Mouse (Mus musculus): ENCODE results near the gene Dpyd. TPM values are rescaled to one million over a fixed set of nuclear protein-coding genes. Genes with fewer than 3 reads are reported as not detected.
A peak's percentile ranks its signal among the peaks of the same experiment; 100 is the strongest.

Dpyd gene
- polyA plus RNA-seq (2015; fragmentation: Nextera tagmentation; extraction: Ambion mirVana) = 3.7 and 4.9 TPM in 2 replicates

DNA sequence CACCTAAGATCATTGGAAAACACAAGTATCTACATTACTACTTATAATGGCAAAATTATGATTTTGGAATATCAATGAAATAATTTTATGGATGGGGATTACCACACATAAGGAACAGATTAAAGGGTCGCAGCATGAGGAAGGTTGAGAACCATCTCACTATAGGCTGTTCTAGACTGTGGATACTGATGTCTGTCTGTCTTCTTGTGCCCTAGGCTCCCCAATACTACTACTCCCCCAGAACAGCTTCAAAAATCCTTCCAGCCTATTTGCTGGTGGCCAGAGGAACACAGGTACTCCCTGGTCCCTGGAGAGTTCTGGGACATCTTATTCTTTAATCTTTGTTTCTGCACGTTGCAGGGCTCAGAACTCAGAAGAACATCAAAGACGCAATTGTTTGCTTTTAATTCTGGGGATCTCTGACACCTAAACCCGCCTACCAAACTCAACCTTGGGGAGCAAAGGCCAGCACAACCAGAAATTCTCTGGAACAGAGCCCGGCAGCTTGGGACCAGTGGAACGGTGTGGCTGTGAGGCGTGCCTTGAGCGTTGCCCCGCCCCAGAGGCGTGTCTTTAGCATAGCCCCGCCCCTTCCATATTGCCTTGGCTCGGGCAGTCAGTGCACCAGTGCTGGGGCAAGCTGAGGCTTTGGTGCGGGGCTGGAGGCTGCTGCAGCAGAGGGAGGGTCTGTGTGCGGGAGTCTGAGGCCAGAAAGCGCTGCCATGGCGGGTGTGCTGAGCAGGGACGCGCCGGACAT lies at the start of gene Dpyd:
Gene Dpyd (plus strand): TSS at position 576 of the 757 bp plus-strand sequence.
- peak; percentile 100 for ATAC-seq (ENCODE audit: low FRiP score, low TSS enrichment)
- Histone ChIP-seq H3K9ac (replicated peaks; ENCODE audit: low read length) (peak within 1 kb of the TSS; percentile 68), H3K27me3 (ENCODE audit: insufficient read depth, low read length) (no peaks in the 10 kb centered on the region), H3K9me3 (ENCODE audit: low read length) (no peaks in the 10 kb centered on the region), H3K4me1 (ENCODE audit: insufficient read depth, low read length) (0 out of 2 replicates have a peak, but pooled peaks cover 4% of the 10 kb centered on the region), H3K4me3 (ENCODE audit: low read length) (peak within 1 kb of the TSS; percentile 75), H3K36me3 (ENCODE audit: insufficient read depth, low read length) (no peaks in the 10 kb centered on the region), H3K27ac (ENCODE audit: low read length) (no peak within 1 kb of the TSS), H3K4me2 (replicated peaks; ENCODE audit: low read depth, low read length) (peak within 1 kb of the TSS; percentile 76)
- WGBS = 7% methylated on average over 19 of the region's 19 CpGs

DNA sequence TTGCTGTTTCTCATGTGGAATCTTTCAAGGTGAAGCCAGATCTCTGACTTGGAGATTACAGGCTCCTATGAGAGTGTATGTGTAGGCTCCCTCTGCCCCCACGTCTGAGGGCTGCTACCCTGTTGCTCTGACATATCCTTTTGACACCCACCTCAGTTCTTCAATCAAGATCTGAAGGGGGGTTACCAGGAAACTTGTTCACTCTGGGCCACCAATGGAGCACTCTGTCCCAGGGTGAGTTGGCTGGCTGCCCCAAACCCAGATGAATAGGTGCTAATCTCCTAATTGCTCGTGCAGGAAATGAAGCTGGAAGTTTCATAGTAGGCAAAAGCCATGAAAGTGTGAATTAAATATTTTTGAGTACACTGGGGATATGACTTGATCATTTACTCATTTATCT lies 24.3 kb upstream of the Dpyd start:
- 48% methylated on average over 2 of the region's 2 CpGs for WGBS
- no peak for ATAC-seq (ENCODE audit: low FRiP score, low TSS enrichment)
- Histone ChIP-seq H3K4me2 (replicated peaks; ENCODE audit: low read depth, low read length) (no peak overlapping the region), H3K27ac (ENCODE audit: low read length) (no peak overlapping the region), H3K9ac (replicated peaks; ENCODE audit: low read length) (no peak overlapping the region), H3K4me3 (ENCODE audit: low read length) (no peak overlapping the region), H3K9me3 (ENCODE audit: low read length) (no peaks in the 10 kb centered on the region), H3K4me1 (ENCODE audit: insufficient read depth, low read length) (no peaks in the 10 kb centered on the region), H3K27me3 (ENCODE audit: insufficient read depth, low read length) (no peaks in the 10 kb centered on the region), H3K36me3 (ENCODE audit: insufficient read depth, low read length) (no peaks in the 10 kb centered on the region)

DNA sequence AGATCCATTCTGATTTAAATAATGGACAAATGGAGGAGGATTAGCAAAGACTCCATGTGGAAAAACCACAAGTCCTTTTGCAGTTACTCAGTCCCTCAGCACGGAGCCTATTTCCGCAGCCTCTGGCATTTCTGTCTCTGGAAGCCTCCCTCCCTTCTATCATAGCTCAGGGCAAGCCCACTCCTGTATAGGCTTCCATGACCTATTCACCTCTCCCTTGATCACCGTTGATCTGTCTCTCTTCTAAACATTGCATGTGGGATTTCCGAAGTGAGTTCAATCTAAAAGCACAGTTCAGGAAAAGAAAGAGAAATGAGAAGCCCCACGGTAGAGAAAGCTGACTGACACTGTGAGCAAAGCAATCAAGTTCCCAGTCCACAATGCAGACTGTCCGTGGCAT lies 20.2 kb upstream of the Dpyd start:
- Histone ChIP-seq H3K4me3 (ENCODE audit: low read length) (no peak overlapping the region), H3K27me3 (ENCODE audit: insufficient read depth, low read length) (no peaks in the 10 kb centered on the region), H3K27ac (ENCODE audit: low read length) (no peak overlapping the region), H3K9me3 (ENCODE audit: low read length) (no peaks in the 10 kb centered on the region), H3K4me1 (ENCODE audit: insufficient read depth, low read length) (no peaks in the 10 kb centered on the region), H3K36me3 (ENCODE audit: insufficient read depth, low read length) (no peaks in the 10 kb centered on the region), H3K4me2 (replicated peaks; ENCODE audit: low read depth, low read length) (no peak overlapping the region), H3K9ac (replicated peaks; ENCODE audit: low read length) (no peak overlapping the region)
- ATAC-seq (ENCODE audit: low FRiP score, low TSS enrichment) = no peak
- WGBS = 55% methylated on average over 6 of the region's 6 CpGs

DNA sequence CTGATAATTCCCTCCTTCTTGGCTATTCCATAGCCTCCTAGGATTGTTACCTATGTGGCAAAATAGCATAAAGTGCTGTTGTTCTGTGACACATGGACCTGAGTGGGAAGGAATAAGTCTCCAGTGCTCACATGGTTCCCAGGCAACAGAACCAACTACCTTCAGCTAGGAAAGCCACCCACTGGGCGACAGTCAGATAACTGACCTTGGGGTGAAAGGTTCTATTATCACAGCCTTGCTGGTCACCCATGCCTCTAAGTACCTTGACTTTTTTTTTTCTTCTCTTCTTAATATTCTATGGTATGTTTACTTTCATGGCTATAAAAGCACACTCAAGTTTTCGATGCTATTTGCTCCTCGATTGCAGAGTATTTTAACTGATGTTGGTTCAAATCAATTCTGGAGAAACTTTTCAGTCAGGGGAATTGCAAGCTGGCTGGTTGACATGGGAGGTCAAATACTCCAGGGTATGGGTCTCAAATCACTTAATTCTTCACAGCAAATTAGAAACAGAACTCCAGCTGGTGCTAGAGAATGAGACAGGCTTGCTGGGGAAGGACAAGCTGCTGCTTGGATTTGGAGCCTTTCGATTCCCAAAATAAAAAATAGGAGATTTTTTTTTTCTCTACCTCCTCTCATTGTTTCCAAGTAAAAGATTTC lies 14.2 kb upstream of the Dpyd start:
- H3K27me3 ChIP-seq (ENCODE audit: insufficient read depth, low read length) = no peaks in the 10 kb centered on the region
- no peaks in the 10 kb centered on the region for H3K9me3 ChIP-seq (ENCODE audit: low read length)
- no peak for ATAC-seq (ENCODE audit: low FRiP score, low TSS enrichment)
- no peaks in the 10 kb centered on the region for H3K36me3 ChIP-seq (ENCODE audit: insufficient read depth, low read length)
- H3K4me2 ChIP-seq (replicated peaks; ENCODE audit: low read depth, low read length) = no peak overlapping the region
- WGBS = 52% methylated on average over 4 of the region's 4 CpGs
- H3K27ac ChIP-seq (ENCODE audit: low read length) = no peak overlapping the region
- no peaks in the 10 kb centered on the region for H3K4me1 ChIP-seq (ENCODE audit: insufficient read depth, low read length)
- no peak overlapping the region for H3K4me3 ChIP-seq (ENCODE audit: low read length)
- H3K9ac ChIP-seq (replicated peaks; ENCODE audit: low read length) = no peak overlapping the region

DNA sequence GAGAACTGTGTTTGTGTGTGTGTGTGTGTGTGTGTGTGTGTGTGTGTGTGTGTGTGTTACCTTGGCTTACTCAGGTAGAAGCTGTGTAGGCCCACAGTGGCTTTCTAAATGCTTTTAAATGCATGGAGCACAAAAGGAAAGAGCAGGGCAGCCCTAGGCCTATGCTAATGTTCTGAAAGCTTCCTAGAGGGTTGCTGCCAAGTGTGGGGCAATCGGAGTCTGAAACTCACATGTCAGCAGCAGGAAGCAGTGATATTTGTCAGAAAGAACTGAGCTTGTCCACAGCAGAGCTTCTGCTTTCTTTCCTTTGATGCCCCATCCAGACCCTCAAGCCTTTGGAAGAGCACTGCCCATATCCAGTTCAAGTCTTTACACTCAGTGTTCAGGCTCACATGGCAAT lies 4.3 kb upstream of the Dpyd start:
- H3K9me3 ChIP-seq (ENCODE audit: low read length) = no peaks in the 10 kb centered on the region
- ATAC-seq (ENCODE audit: low FRiP score, low TSS enrichment) = no peak
- WGBS = 78% methylated on average over 1 of the region's 1 CpGs

DNA sequence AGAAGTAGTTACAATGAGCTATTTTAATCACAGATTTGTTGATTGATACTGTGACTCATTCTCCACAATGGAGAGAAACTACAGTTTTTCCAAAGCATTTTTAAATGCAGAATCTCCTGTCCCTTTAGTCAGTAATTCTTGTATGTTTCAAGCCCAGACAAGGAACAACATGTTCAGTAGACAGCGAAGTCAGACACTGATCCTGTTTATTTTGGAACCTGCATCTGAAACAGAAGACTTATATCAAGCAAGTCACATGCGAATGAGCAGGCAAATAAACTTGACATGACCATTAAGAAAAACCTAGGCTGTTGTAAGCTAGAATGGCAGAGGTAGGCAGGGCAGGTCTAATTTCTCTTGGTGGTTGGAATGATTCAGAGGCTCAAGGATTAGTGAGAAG lies 2.0 kb upstream of the Dpyd start:
- no peak for ATAC-seq (ENCODE audit: low FRiP score, low TSS enrichment)
- no peak overlapping the region for H3K27ac ChIP-seq (ENCODE audit: low read length)
- no peak overlapping the region for H3K4me2 ChIP-seq (replicated peaks; ENCODE audit: low read depth, low read length)
- H3K27me3 ChIP-seq (ENCODE audit: insufficient read depth, low read length) = no peaks in the 10 kb centered on the region
- no peak overlapping the region for H3K4me3 ChIP-seq (ENCODE audit: low read length)
- 0 out of 2 replicates have a peak, but pooled peaks cover 4% of the 10 kb centered on the region for H3K4me1 ChIP-seq (ENCODE audit: insufficient read depth, low read length)
- H3K9ac ChIP-seq (replicated peaks; ENCODE audit: low read length) = no peak overlapping the region
- 36% methylated on average over 2 of the region's 2 CpGs for WGBS
- H3K9me3 ChIP-seq (ENCODE audit: low read length) = no peaks in the 10 kb centered on the region
- no peaks in the 10 kb centered on the region for H3K36me3 ChIP-seq (ENCODE audit: insufficient read depth, low read length)

More for the DNA sequence above, 4.3 kb upstream of the Dpyd start:
- Histone ChIP-seq H3K4me1 (ENCODE audit: insufficient read depth, low read length) (0 out of 2 replicates have a peak, but pooled peaks cover 4% of the 10 kb centered on the region), H3K9ac (replicated peaks; ENCODE audit: low read length) (no peak overlapping the region), H3K4me3 (ENCODE audit: low read length) (no peak overlapping the region), H3K36me3 (ENCODE audit: insufficient read depth, low read length) (no peaks in the 10 kb centered on the region), H3K27me3 (ENCODE audit: insufficient read depth, low read length) (no peaks in the 10 kb centered on the region), H3K27ac (ENCODE audit: low read length) (no peak overlapping the region), H3K4me2 (replicated peaks; ENCODE audit: low read depth, low read length) (no peak overlapping the region)

DNA sequence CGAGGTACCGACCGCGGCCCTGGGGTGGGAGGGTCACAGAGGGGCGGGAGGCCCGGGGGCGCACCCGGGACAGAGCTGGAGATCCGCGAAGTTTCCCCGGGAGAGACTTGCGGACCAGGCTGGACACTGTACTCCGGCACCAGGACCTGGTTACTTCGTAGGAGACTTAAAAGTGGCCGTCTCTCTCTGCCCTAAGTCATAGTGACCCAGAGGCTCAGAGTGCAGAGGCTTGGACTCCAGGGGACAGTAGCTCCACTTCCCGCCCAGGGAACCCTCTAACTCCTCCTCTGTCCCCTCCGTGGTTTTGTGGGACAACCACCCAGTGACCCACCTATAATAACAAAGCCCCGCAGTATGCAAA lies 362 bp downstream of the Dpyd start:
- no peak; the same call in 1 of the 2 replicates for ATAC-seq (ENCODE audit: low FRiP score, low TSS enrichment)
- Histone ChIP-seq H3K9ac (replicated peaks; ENCODE audit: low read length) (peak overlapping the region; percentile 68), H3K36me3 (ENCODE audit: insufficient read depth, low read length) (no peaks in the 10 kb centered on the region), H3K4me2 (replicated peaks; ENCODE audit: low read depth, low read length) (peak overlapping the region; percentile 76), H3K27me3 (ENCODE audit: insufficient read depth, low read length) (no peaks in the 10 kb centered on the region), H3K27ac (ENCODE audit: low read length) (no peak overlapping the region), H3K9me3 (ENCODE audit: low read length) (no peaks in the 10 kb centered on the region), H3K4me3 (ENCODE audit: low read length) (peak overlapping the region; percentile 75), H3K4me1 (ENCODE audit: insufficient read depth, low read length) (0 out of 2 replicates have a peak, but pooled peaks cover 4% of the 10 kb centered on the region)
- 1% methylated on average over 18 of the region's 18 CpGs for WGBS

DNA sequence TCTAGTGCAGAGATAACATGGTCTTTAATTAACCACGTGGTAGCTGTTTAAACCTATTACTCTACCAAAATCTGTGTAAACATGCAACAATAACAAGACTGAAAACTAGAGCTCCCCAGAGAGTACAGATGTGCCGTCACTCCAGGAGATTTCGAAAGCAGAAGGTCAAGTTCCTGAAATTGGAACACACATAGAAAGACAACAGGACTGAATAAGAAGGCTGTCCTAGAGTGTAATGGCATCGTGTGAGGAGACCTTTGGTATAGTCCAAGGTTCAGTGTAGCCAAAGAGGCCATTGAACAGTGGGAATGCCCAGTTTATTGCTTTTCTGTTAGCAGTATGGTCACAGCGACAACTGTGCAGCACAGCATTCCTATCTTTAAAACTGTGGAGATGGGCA lies 4.8 kb downstream of the Dpyd start:
- Histone ChIP-seq H3K4me1 (ENCODE audit: insufficient read depth, low read length) (0 out of 2 replicates have a peak, but pooled peaks cover under 1% of the 10 kb centered on the region), H3K9ac (replicated peaks; ENCODE audit: low read length) (no peak overlapping the region), H3K4me3 (ENCODE audit: low read length) (no peak overlapping the region), H3K9me3 (ENCODE audit: low read length) (no peaks in the 10 kb centered on the region), H3K27me3 (ENCODE audit: insufficient read depth, low read length) (no peaks in the 10 kb centered on the region), H3K4me2 (replicated peaks; ENCODE audit: low read depth, low read length) (no peak overlapping the region), H3K27ac (ENCODE audit: low read length) (no peak overlapping the region), H3K36me3 (ENCODE audit: insufficient read depth, low read length) (no peaks in the 10 kb centered on the region)
- WGBS = 55% methylated on average over 5 of the region's 5 CpGs
- ATAC-seq (ENCODE audit: low FRiP score, low TSS enrichment) = no peak

DNA sequence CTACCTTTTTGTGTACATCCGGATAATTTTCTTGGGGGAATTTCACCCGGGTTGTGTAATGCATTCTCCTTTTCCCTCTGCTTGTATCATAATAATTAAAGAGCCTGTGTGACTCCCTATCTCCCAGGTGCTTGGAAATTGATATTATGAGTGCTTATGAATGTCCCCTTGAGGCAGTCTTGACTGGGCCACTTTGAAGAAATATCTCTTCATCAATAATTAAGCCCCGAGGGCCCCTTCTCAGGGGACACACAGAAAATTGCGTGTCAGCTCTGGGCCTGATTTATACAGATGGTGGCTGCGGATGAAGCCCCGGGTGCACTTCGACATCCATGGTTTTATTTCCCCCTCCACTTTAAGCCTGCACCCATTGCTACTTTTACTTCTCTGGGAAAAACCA lies 8.3 kb downstream of the Dpyd start:
- Histone ChIP-seq H3K27ac (ENCODE audit: low read length) (no peak overlapping the region), H3K27me3 (ENCODE audit: insufficient read depth, low read length) (no peaks in the 10 kb centered on the region), H3K9ac (replicated peaks; ENCODE audit: low read length) (no peak overlapping the region), H3K9me3 (ENCODE audit: low read length) (no peaks in the 10 kb centered on the region), H3K4me3 (ENCODE audit: low read length) (no peak overlapping the region), H3K4me1 (ENCODE audit: insufficient read depth, low read length) (no peaks in the 10 kb centered on the region), H3K36me3 (ENCODE audit: insufficient read depth, low read length) (no peaks in the 10 kb centered on the region), H3K4me2 (replicated peaks; ENCODE audit: low read depth, low read length) (no peak overlapping the region)
- WGBS = 78% methylated on average over 7 of the region's 7 CpGs
- no peak for ATAC-seq (ENCODE audit: low FRiP score, low TSS enrichment)

DNA sequence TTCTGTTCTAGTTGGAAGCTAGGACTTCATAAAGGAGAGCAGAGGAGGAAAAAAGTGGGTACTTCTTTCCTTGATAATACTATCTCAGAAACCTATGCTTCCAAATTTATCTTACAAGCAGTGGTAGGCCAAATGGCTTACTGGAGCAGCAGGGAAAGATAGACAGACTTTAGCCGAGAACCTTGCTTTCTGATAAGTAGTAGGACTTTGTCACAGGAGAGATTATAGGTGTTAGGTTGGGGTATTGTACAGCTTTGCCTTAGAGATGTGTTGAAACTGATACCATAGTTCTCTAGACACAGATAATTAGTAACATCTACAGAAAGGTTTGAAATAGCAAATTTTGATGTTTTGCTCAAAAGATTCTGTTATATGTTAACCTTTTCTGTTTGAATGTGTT lies 28.6 kb downstream of the Dpyd start:
- H3K4me3 ChIP-seq (ENCODE audit: low read length) = no peak overlapping the region
- H3K4me1 ChIP-seq (ENCODE audit: insufficient read depth, low read length) = no peaks in the 10 kb centered on the region
- H3K27ac ChIP-seq (ENCODE audit: low read length) = no peak overlapping the region
- 82% methylated on average over 1 of the region's 1 CpGs for WGBS
- no peak overlapping the region for H3K4me2 ChIP-seq (replicated peaks; ENCODE audit: low read depth, low read length)
- no peaks in the 10 kb centered on the region for H3K27me3 ChIP-seq (ENCODE audit: insufficient read depth, low read length)
- no peaks in the 10 kb centered on the region for H3K36me3 ChIP-seq (ENCODE audit: insufficient read depth, low read length)
- no peak for ATAC-seq (ENCODE audit: low FRiP score, low TSS enrichment)
- no peaks in the 10 kb centered on the region for H3K9me3 ChIP-seq (ENCODE audit: low read length)
- no peak overlapping the region for H3K9ac ChIP-seq (replicated peaks; ENCODE audit: low read length)

Measured in kidney, embryonic 16.5 days (tissue).